Mouse (Mus musculus) left cerebral cortex, postnatal 36 days (tissue): Measurements from ENCODE around the gene Camta1. TPM values are rescaled to one million over a fixed set of nuclear protein-coding genes. Genes with fewer than 3 reads are reported as not detected.
"Not testable (repeated sequence)": the region's sequence is repeated elsewhere in the genome, so short reads cannot be mapped to it uniquely, and the experiment has no call there.

Experiments
- DNase-seq, 2 experiments: peaks; one replicate each; pipeline ENCODE4 v3.0.0; 2021 to 2022; ENCODE audit warnings: low spot score in 2 of 2, mixed read lengths in 1 of 2
- intact Hi-C: fragments of 180-260 bp; cut with DNase I; formaldehyde crosslinking; loops from one replicate; pipeline ENCODE4 v1.15.1; 2025
- total RNA-seq, 2 experiments: library from RNA; stranded (reverse); gene quantifications; 2 replicates each; pipeline ENCODE4 v1.2.3; 2021

Camta1 gene
- total RNA-seq, 2 experiments from 2014 or later: 207 to 216 TPM

- intact Hi-C loops: loop anchor here (5.0 kb wide), 1 partner anchor 43 kb away; the partner anchor contains the start of gene Errfi1
- no peak for DNase-seq
These were observed 966.8 kb downstream of the Camta1 start for GRCm38 (mm10) chr4:150894718-150895501.

- no peak for DNase-seq
These were observed 970.4 kb downstream of the Camta1 start for GRCm38 (mm10) chr4:150891308-150891707.

GRCm38 (mm10) chr4:150889955-150890315 is 971.7 kb downstream of the Camta1 start:
- intact Hi-C loops: no loop called here
- DNase-seq: no peak

More at GRCm38 (mm10) chr4:150891308-150891707, 970.4 kb downstream of the Camta1 start:
- intact Hi-C loops: no loop called here

GRCm38 (mm10) chr4:150889273-150889954 is 972.3 kb downstream of the Camta1 start:
- intact Hi-C loops: no loop called here
- no peak for DNase-seq

GRCm38 (mm10) chr4:150888492-150888891 is 973.2 kb downstream of the Camta1 start:
- intact Hi-C loops: no loop called here
- DNase-seq: no peak

- no peak for DNase-seq
- intact Hi-C loops: no loop called here
These were observed 973.8 kb downstream of the Camta1 start for GRCm38 (mm10) chr4:150887903-150888302.

GRCm38 (mm10) chr4:150882632-150883031 is 979.0 kb downstream of the Camta1 start:
- intact Hi-C loops: no loop called here
- DNase-seq: no peak

GRCm38 (mm10) chr4:150880364-150880763 is 981.3 kb downstream of the Camta1 start:
- intact Hi-C loops: no loop called here
- no peak for DNase-seq

- no peak for DNase-seq
- intact Hi-C loops: no loop called here
These were observed 982.0 kb downstream of the Camta1 start for GRCm38 (mm10) chr4:150879631-150880030.

GRCm38 (mm10) chr4:150875393-150875792 is 986.3 kb downstream of the Camta1 start:
- DNase-seq: no peak
- intact Hi-C loops: no loop called here

- DNase-seq, intact Hi-C loops: not testable (repeated sequence)
These were observed 987.3 kb downstream of the Camta1 start for GRCm38 (mm10) chr4:150874416-150874815.

- intact Hi-C loops: no loop called here
- DNase-seq: no peak
These were observed 989.0 kb downstream of the Camta1 start for GRCm38 (mm10) chr4:150872681-150873080.

- DNase-seq: peak; percentile 42 to 44
- intact Hi-C loops: no loop called here
These were observed 989.5 kb downstream of the Camta1 start for GRCm38 (mm10) chr4:150872139-150872651.

GRCm38 (mm10) chr4:150871392-150872138 is 990.1 kb downstream of the Camta1 start:
- peak; percentile 16 to 18 for DNase-seq
- intact Hi-C loops: no loop called here

GRCm38 (mm10) chr4:150870963-150871391 is 990.7 kb downstream of the Camta1 start:
- DNase-seq: no peak
- intact Hi-C loops: no loop called here

GRCm38 (mm10) chr4:150869276-150870197 is 992.1 kb downstream of the Camta1 start:
- no peak for DNase-seq
- intact Hi-C loops: no loop called here

GRCm38 (mm10) chr4:150868859-150869258 is 992.8 kb downstream of the Camta1 start:
- no peak for DNase-seq
- intact Hi-C loops: no loop called here

GRCm38 (mm10) chr4:150868161-150868560 is 993.5 kb downstream of the Camta1 start:
- intact Hi-C loops: no loop called here
- no peak for DNase-seq
